Mouse (Mus musculus): ENCODE measurements around the gene Asb5. TPM values are rescaled to one million over a fixed set of nuclear protein-coding genes. Genes with fewer than 3 reads are reported as not detected.

Asb5 gene
- polyA plus RNA-seq, 1 experiment from 2014 or later, result 5.9 TPM

GRCm38 (mm10) chr8:54525606-54526005 is 3.8 kb upstream of the Asb5 start:
- WGBS, result 84% methylated on average over 2 of the region's 2 CpGs
- Histone ChIP-seq H3K27me3 (ENCODE audit: control insufficient read depth, insufficient read depth, low read length) (no peaks in the 10 kb centered on the region), H3K4me2 (ENCODE audit: low read depth, low read length) (no peak overlapping the region), H3K9ac (ENCODE audit: low read length) (no peak overlapping the region), H3K4me1 (ENCODE audit: control insufficient read depth, insufficient read depth, low read length) (peaks cover 14% of the 10 kb centered on the region), H3K27ac (ENCODE audit: low read length) (no peak overlapping the region), H3K9me3 (replicated peaks; ENCODE audit: control insufficient read depth, low read length) (no peaks in the 10 kb centered on the region), H3K4me3 (ENCODE audit: low read length) (no peak overlapping the region), H3K36me3 (ENCODE audit: control insufficient read depth, insufficient read depth) (peaks cover 16% of the 10 kb centered on the region)
- ATAC-seq (replicated peaks; ENCODE audit: extremely low read depth, insufficient read depth, low FRiP score), result no peak

- 96% methylated on average over 6 of the region's 6 CpGs for WGBS
- Histone ChIP-seq H3K9me3 (replicated peaks; ENCODE audit: control insufficient read depth, low read length) (no peaks in the 10 kb centered on the region), H3K4me2 (ENCODE audit: low read depth, low read length) (no peak overlapping the region), H3K36me3 (ENCODE audit: control insufficient read depth, insufficient read depth) (peaks cover 9% of the 10 kb centered on the region), H3K4me3 (ENCODE audit: low read length) (no peak overlapping the region), H3K27me3 (ENCODE audit: control insufficient read depth, insufficient read depth, low read length) (no peaks in the 10 kb centered on the region), H3K27ac (ENCODE audit: low read length) (no peak overlapping the region), H3K4me1 (ENCODE audit: control insufficient read depth, insufficient read depth, low read length) (peaks cover 14% of the 10 kb centered on the region), H3K9ac (ENCODE audit: low read length) (no peak overlapping the region)
- no peak for ATAC-seq (replicated peaks; ENCODE audit: extremely low read depth, insufficient read depth, low FRiP score)
Observed at GRCm38 (mm10) chr8:54526700-54527099, 2.7 kb upstream of the Asb5 start.

GRCm38 (mm10) chr8:54528571-54528970 is 809 bp upstream of the Asb5 start:
- 17% methylated on average over 7 of the region's 7 CpGs for WGBS
- Histone ChIP-seq H3K27ac (ENCODE audit: low read length) (peak overlapping the region; percentile 83; the same call in 1 of the 2 replicates), H3K27me3 (ENCODE audit: control insufficient read depth, insufficient read depth, low read length) (no peaks in the 10 kb centered on the region)

GRCm38 (mm10) chr8:54535172-54535571 is 5.8 kb downstream of the Asb5 start:
- no peaks in the 10 kb centered on the region for H3K9me3 ChIP-seq (replicated peaks; ENCODE audit: control insufficient read depth, low read length)
- no peaks in the 10 kb centered on the region for H3K4me1 ChIP-seq (ENCODE audit: control insufficient read depth, insufficient read depth, low read length)
- H3K4me2 ChIP-seq (ENCODE audit: low read depth, low read length), result no peak overlapping the region
- H3K36me3 ChIP-seq (ENCODE audit: control insufficient read depth, insufficient read depth), result no peaks in the 10 kb centered on the region
- no peaks in the 10 kb centered on the region for H3K27me3 ChIP-seq (ENCODE audit: control insufficient read depth, insufficient read depth, low read length)
- H3K4me3 ChIP-seq (ENCODE audit: low read length), result no peak overlapping the region
- no peak for ATAC-seq (replicated peaks; ENCODE audit: extremely low read depth, insufficient read depth, low FRiP score)
- no peak overlapping the region for H3K9ac ChIP-seq (ENCODE audit: low read length)
- WGBS, result 88% methylated on average over 5 of the region's 5 CpGs
- no peak overlapping the region for H3K27ac ChIP-seq (ENCODE audit: low read length)

More at GRCm38 (mm10) chr8:54528571-54528970, 809 bp upstream of the Asb5 start:
- H3K9me3 ChIP-seq (replicated peaks; ENCODE audit: control insufficient read depth, low read length), result no peaks in the 10 kb centered on the region
- ATAC-seq (replicated peaks; ENCODE audit: extremely low read depth, insufficient read depth, low FRiP score), result no peak
- H3K9ac ChIP-seq (ENCODE audit: low read length), result peak overlapping the region; percentile 86
- H3K36me3 ChIP-seq (ENCODE audit: control insufficient read depth, insufficient read depth), result peaks cover 3% of the 10 kb centered on the region; the same call in 1 of the 2 replicates
- H3K4me3 ChIP-seq (ENCODE audit: low read length), result peak overlapping the region; percentile 76
- peaks cover 14% of the 10 kb centered on the region for H3K4me1 ChIP-seq (ENCODE audit: control insufficient read depth, insufficient read depth, low read length)
- peak overlapping the region; percentile 80 for H3K4me2 ChIP-seq (ENCODE audit: low read depth, low read length)

DNA sequence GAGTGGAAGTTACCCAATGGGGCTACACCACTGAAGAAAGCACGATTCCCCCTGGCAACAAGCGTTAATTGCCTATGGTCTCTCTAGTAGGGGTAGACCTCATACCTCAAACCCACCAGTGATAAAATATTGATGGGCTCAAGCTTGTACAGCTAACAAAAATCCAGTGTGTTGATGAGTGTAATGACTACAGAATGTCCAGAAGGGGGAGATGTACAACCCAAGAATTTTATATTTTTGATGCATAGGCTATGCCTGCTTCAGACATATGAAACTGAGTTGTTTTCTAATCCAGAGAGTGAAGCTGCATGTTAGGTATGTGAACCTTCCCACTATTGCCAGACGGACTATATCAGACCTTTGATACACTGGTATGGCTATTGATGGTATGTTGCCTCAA is 7.9 kb downstream of the Asb5 start:
- Histone ChIP-seq H3K27ac (ENCODE audit: low read length) (no peak overlapping the region), H3K27me3 (ENCODE audit: control insufficient read depth, insufficient read depth, low read length) (no peaks in the 10 kb centered on the region), H3K9me3 (replicated peaks; ENCODE audit: control insufficient read depth, low read length) (no peaks in the 10 kb centered on the region), H3K36me3 (ENCODE audit: control insufficient read depth, insufficient read depth) (no peaks in the 10 kb centered on the region), H3K4me3 (ENCODE audit: low read length) (no peak overlapping the region), H3K4me1 (ENCODE audit: control insufficient read depth, insufficient read depth, low read length) (no peaks in the 10 kb centered on the region), H3K9ac (ENCODE audit: low read length) (no peak overlapping the region), H3K4me2 (ENCODE audit: low read depth, low read length) (no peak overlapping the region)
- no peak for ATAC-seq (replicated peaks; ENCODE audit: extremely low read depth, insufficient read depth, low FRiP score)
- 79% methylated on average over 3 of the region's 3 CpGs for WGBS

- 65% methylated on average over 1 of the region's 1 CpGs for WGBS
- Histone ChIP-seq H3K27me3 (ENCODE audit: control insufficient read depth, insufficient read depth, low read length) (no peaks in the 10 kb centered on the region), H3K9ac (ENCODE audit: low read length) (no peak overlapping the region), H3K36me3 (ENCODE audit: control insufficient read depth, insufficient read depth) (no peaks in the 10 kb centered on the region), H3K4me2 (ENCODE audit: low read depth, low read length) (no peak overlapping the region), H3K4me1 (ENCODE audit: control insufficient read depth, insufficient read depth, low read length) (peaks cover 2% of the 10 kb centered on the region; the same call in 1 of the 2 replicates), H3K27ac (ENCODE audit: low read length) (no peak overlapping the region), H3K9me3 (replicated peaks; ENCODE audit: control insufficient read depth, low read length) (no peaks in the 10 kb centered on the region), H3K4me3 (ENCODE audit: low read length) (no peak overlapping the region)
- no peak for ATAC-seq (replicated peaks; ENCODE audit: extremely low read depth, insufficient read depth, low FRiP score)
Observed at GRCm38 (mm10) chr8:54541331-54541730, 12.0 kb downstream of the Asb5 start.

DNA sequence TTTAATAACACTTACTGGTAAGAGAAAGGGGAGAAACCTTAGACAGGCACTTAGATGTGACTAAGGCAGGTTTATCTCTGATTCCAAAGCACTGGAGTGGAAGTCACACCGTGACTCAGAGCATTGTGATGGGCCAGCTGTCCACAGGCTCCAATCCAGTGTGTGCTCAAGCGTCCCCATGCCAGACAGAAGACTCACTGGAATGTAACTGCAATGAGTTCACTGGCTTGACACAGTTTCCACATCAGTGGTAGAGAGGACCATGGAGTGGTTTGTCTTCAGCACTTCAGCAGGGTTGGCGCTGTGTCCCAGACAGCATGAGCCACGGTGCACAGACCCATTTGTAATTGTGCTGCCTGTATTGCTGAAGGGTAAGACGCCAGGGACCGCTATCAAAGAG is 19.0 kb downstream of the Asb5 start:
- ATAC-seq (replicated peaks; ENCODE audit: extremely low read depth, insufficient read depth, low FRiP score), result 0 out of 2 replicates have a peak, but pooled peaks have one; percentile 14
- Histone ChIP-seq H3K4me3 (ENCODE audit: low read length) (no peak overlapping the region), H3K4me1 (ENCODE audit: control insufficient read depth, insufficient read depth, low read length) (peaks cover 2% of the 10 kb centered on the region; the same call in 1 of the 2 replicates), H3K9ac (ENCODE audit: low read length) (no peak overlapping the region), H3K4me2 (ENCODE audit: low read depth, low read length) (no peak overlapping the region), H3K27ac (ENCODE audit: low read length) (no peak overlapping the region), H3K36me3 (ENCODE audit: control insufficient read depth, insufficient read depth) (no peaks in the 10 kb centered on the region), H3K27me3 (ENCODE audit: control insufficient read depth, insufficient read depth, low read length) (no peaks in the 10 kb centered on the region), H3K9me3 (replicated peaks; ENCODE audit: control insufficient read depth, low read length) (no peaks in the 10 kb centered on the region)
- WGBS, result 58% methylated on average over 6 of the region's 6 CpGs

DNA sequence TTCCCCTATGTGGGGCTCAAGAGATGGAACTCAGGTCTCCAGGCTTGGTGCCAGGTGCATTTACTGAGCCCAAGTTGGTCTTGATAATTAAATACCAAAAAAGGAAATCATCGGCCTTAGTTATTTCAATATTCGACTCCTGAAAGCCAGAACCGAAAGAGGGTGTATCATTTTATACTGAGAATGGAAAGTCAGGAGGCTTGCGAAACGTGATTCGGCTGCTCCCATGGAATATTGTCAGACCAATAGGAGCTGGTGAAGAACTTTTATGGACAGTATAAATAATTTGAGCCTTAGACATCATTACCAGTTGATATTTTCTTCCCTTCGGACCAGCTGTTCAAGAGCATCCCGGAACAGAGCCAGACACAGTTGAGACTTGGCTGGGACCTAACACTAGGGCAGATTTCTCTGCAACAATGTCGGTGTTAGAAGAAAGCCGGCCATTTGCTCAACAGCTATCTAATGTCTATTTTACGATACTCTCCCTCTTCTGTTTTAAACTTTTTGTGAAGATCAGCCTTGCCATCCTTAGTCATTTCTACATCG is 20.7 kb downstream of the Asb5 start:
- Histone ChIP-seq H3K27me3 (ENCODE audit: control insufficient read depth, insufficient read depth, low read length) (no peaks in the 10 kb centered on the region), H3K36me3 (ENCODE audit: control insufficient read depth, insufficient read depth) (no peaks in the 10 kb centered on the region), H3K9me3 (replicated peaks; ENCODE audit: control insufficient read depth, low read length) (no peaks in the 10 kb centered on the region), H3K4me1 (ENCODE audit: control insufficient read depth, insufficient read depth, low read length) (no peaks in the 10 kb centered on the region), H3K9ac (ENCODE audit: low read length) (no peak overlapping the region), H3K27ac (ENCODE audit: low read length) (no peak overlapping the region), H3K4me2 (ENCODE audit: low read depth, low read length) (no peak overlapping the region), H3K4me3 (ENCODE audit: low read length) (no peak overlapping the region)
- ATAC-seq (replicated peaks; ENCODE audit: extremely low read depth, insufficient read depth, low FRiP score), result no peak
- 87% methylated on average over 12 of the region's 12 CpGs for WGBS

GRCm38 (mm10) chr8:54554921-54555320 is 25.5 kb downstream of the Asb5 start:
- Histone ChIP-seq H3K27me3 (ENCODE audit: control insufficient read depth, insufficient read depth, low read length) (no peaks in the 10 kb centered on the region), H3K9ac (ENCODE audit: low read length) (no peak overlapping the region), H3K4me3 (ENCODE audit: low read length) (no peak overlapping the region), H3K36me3 (ENCODE audit: control insufficient read depth, insufficient read depth) (no peaks in the 10 kb centered on the region), H3K27ac (ENCODE audit: low read length) (no peak overlapping the region), H3K4me2 (ENCODE audit: low read depth, low read length) (no peak overlapping the region), H3K9me3 (replicated peaks; ENCODE audit: control insufficient read depth, low read length) (no peaks in the 10 kb centered on the region), H3K4me1 (ENCODE audit: control insufficient read depth, insufficient read depth, low read length) (no peaks in the 10 kb centered on the region)
- no peak for ATAC-seq (replicated peaks; ENCODE audit: extremely low read depth, insufficient read depth, low FRiP score)
- 75% methylated on average over 2 of the region's 2 CpGs for WGBS
